Mouse (Mus musculus): ENCODE results near the gene Adss. TPM values are rescaled to one million over a fixed set of nuclear protein-coding genes. Genes with fewer than 3 reads are reported as not detected.
"Not testable (repeated sequence)": the region's sequence is repeated elsewhere in the genome, so short reads cannot be mapped to it uniquely, and the experiment has no call there.

The Adss gene
- total RNA-seq (2021), result 1 to 10 TPM; 8.1 to 9.7 TPM
- long read RNA-seq, experiment 1, partial matches to known transcripts, result 1 of 7 reads
- long read RNA-seq, experiment 1, other reads (novel, unspliced or antisense), result 5 of 7 reads
- long read RNA-seq, experiment 2, partial matches to known transcripts, result 0 of 8 reads
- long read RNA-seq, experiment 2, other reads (novel, unspliced or antisense), result 7 of 8 reads

DNA sequence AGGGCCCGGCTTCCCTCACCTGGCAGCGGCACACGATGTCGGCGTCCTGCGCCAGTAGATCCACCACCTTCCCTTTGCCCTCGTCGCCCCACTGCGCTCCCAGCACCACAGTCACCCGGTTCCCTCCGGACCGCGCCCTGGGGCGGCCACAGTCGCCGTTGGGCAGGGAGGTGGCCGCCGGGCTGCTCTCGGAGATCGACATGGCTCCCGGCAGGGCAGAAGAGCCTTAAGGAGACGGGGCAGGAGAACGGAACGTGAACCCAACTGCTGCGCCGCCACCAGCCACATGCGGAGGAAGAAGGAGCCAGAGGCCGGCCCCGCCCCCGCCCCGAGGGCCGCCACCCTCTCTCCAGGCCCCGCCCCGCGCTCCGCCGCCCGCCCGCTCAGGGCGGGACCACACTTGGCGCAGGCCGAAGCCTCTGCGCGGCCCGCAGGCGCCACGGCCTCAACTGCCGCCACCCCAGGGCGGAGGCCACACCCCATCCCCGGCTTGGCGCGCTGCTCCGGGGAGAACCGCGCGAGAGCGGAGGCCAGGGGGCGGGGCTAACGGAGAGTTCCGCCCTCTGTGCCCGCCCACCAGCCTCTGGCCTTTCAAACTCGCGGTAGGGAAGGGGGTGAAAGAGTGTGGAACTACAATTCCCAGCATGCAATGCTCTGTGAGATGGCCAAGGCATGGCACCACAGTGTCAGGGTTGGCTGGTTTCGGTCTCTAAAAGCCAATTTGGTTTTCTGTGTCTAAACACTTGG, at the start of gene Adss:
Gene Adss (minus strand): TSS at position 319 of the 747 bp plus-strand sequence.
- H3K4me3 ChIP-seq, result peak within 1 kb of the TSS; percentile 87
- TF ChIP-seq CTCF (IDR thresholded peaks at IDR 0.05), result no peak
- H3K27ac ChIP-seq, result peak within 1 kb of the TSS; percentile 99
- intact Hi-C loops (cut with DNase I), result loop anchor here (5.0 to 10.0 kb wide), 3 partner anchors 94 to 352 kb away; partner anchors contain the start of gene Zbtb18
- DNase-seq, result peak; percentile 100

DNA sequence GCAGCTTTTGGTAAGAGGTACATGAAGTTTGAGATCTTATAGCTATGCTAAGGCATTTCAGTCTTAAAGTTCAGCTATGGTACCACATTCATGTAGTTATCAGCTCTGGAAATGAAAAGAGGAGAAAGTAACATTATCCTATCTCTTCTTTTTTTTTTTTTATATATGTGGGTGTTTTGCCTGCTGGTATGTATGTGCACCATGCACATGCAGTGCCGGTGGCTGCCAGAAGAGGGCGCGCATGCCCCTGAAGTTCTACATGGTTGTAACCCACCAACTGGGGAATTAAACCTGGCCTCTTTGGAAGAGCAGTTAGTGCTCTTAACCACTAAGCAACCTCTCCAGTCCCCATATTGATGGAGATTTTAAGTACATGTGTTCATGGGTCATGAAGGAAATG, 49.5 kb upstream of the Adss start:
- TF ChIP-seq CTCF (IDR thresholded peaks at IDR 0.05), result peak; percentile 25; the same call in 1 of the 2 replicates
- intact Hi-C loops (cut with DNase I); DNase-seq; H3K27ac ChIP-seq; H3K4me3 ChIP-seq: not testable (repeated sequence)

DNA sequence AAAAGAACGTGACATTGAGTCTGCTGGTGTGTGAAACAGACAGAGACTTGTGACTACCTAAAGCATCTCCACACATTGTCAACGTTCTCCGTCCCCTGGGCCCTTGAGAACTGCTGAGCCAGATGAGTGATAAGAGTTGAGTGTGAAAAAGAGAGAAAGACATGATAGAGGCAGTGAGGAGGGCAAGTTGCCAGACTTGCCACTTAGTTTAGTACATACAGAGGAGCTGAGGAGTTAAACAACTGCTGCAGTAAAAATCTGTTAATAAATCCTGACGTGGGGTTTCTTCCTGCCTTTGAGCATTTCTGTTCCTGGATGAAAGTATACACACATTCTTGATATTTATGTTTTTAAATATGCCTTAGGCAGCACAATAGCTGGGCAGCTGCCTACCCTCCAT, 31.5 kb upstream of the Adss start:
- H3K4me3 ChIP-seq; intact Hi-C loops (cut with DNase I); H3K27ac ChIP-seq: not testable (repeated sequence)

DNA sequence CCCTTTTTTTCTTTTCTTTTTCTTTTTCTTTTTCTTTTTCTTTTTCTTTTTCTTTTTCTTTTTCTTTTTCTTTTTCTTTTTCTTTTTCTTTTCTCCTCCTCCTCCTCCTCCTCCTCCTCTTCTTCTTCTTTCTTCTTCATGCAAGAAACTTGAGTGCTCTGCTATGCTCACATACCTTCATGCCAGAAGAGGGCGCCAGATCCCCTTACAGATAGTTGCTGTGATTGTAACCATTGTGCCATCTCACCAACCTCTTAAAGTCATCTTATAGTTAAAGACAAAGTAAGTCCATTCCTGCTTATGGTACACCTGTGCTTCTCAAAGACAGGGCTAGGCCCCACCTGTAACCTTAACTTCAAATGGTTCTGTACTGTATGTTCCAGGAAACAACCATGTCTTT, 10.5 kb upstream of the Adss start:
- DNase-seq, result peak; percentile 49
- H3K4me3 ChIP-seq; intact Hi-C loops (cut with DNase I); H3K27ac ChIP-seq: not testable (repeated sequence)
- peak; percentile 51 for TF ChIP-seq CTCF (IDR thresholded peaks at IDR 0.05)

More for the DNA sequence above, 31.5 kb upstream of the Adss start:
- not testable (repeated sequence) for DNase-seq

DNA sequence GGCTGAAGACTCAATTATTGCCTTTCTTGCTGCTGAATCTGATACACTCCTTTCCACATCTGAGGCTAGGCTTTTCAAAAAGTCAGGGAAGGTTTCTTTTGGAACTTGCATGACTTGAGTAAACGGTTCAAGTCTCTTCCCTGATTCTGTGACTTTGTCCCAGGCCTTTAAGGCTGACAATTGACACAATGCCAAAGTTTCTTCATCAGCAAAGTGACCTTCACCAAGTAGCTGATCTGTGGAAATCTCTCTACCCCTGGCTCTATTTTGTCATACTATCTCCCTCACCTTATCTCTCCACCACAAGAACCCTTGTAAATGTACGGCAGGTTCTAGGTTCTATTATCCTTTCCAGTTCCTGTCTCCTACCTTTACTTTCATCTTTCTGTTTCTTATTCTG, 7.2 kb upstream of the Adss start:
- no peak for DNase-seq
- intact Hi-C loops (cut with DNase I), result no loop called here
- Histone ChIP-seq H3K4me3 (no peak overlapping the region), H3K27ac (no peak overlapping the region)
- TF ChIP-seq CTCF (IDR thresholded peaks at IDR 0.05), result no peak

DNA sequence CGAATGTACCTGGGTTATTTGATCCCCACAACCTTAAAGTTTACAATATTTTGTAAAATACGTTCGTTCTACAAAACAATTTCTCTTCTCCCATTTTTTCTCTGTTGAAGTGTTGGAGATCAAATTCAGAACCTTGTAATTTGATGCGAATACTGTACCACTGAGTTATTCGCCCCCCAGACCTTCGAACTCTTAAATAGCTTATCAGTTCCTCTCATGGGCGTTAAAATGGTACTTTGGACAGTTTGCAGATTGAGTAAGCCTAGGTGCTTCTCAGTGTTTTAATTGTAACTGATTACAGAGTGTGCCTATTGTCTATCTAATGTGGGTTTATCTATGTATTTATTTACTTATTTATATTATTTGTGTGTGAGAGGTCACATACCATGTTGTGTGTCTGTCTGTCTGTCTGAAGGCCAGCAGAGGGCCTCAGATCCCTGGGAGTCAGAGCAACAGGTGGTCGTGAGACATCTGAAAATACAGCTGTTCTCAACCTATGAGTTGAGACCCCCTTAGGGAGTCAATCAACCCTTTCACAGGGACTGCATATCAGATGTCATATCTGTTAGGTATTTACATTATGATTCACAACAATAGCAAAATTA, 942 bp upstream of the Adss start:
- DNase-seq, result no peak
- peak; percentile 35 for TF ChIP-seq CTCF (IDR thresholded peaks at IDR 0.05)

DNA sequence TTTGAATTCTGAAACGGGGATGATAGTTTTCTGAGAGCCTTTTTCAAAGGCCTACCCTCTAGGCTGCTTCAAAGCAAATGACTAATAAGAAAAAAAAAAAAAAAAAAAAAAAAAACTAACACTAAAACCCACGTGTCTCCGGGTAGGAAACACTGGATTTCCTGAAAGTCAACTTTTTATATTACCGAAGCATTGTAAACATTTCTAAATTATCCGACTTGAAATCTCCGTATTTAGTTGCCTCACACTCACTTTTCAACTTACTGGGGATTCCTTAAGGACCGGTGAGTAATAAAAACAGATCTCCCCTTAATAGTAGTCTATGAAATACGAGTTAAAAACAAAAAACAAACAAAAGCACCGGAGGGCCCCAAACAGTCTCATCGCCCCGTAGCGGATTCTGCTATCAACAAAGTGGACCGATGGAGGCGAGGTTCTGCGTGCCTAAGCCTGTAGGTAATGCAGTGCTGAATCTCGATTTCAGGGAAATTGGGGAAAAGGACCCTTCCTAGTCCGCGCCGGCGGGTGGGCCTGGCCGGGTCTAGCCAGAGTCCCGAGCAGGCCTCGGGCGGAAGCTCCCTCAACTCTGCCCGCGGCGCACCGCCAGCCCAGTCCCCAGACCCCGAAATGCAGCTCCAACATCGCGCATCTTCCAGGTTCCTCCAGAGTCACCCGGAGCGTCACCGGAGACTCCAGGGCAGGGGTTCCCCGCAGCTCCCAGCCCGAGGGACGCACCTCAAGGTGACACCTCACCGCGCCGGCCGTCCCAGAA, 704 bp downstream of the Adss start:
- peak overlapping the region; percentile 87 for H3K4me3 ChIP-seq
- DNase-seq, result no peak
- peak overlapping the region; percentile 99 for H3K27ac ChIP-seq
- intact Hi-C loops (cut with DNase I), result loop anchor here (5.0 to 10.0 kb wide), 3 partner anchors 93 to 351 kb away; partner anchors contain the start of gene Zbtb18
- TF ChIP-seq CTCF (IDR thresholded peaks at IDR 0.05), result no peak

More for the DNA sequence above, 942 bp upstream of the Adss start:
- H3K4me3 ChIP-seq, result peak overlapping the region; percentile 87
- intact Hi-C loops (cut with DNase I), result loop anchor here (5.0 to 10.0 kb wide), 3 partner anchors 95 to 352 kb away; partner anchors contain the start of gene Zbtb18
- H3K27ac ChIP-seq, result peak overlapping the region; percentile 99

DNA sequence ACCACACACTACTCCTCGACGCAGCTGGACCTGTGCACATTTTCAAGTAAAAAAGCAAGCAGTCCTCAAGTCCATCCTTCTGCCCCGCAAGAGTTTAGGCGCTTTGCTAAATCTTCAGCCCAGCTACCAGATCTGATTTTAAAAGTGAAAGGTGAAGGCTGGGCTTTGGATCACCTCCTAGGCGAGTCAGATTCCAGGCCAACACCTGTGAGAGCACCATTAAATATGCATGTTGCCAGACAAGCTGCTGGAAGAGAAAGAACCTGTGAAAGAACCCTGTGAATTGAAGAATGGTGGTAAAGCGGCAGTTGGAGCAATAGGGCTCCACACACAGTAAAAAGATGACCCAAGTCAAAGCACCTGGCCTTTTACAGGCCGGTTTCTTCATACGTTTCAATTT, 1.4 kb downstream of the Adss start:
- Histone ChIP-seq H3K4me3 (peak overlapping the region; percentile 87), H3K27ac (peak overlapping the region; percentile 99)
- no peak for TF ChIP-seq CTCF (IDR thresholded peaks at IDR 0.05)
- no peak for DNase-seq
- intact Hi-C loops (cut with DNase I), result loop anchor here (5.0 to 10.0 kb wide), 3 partner anchors 93 to 350 kb away; partner anchors contain the start of gene Zbtb18

DNA sequence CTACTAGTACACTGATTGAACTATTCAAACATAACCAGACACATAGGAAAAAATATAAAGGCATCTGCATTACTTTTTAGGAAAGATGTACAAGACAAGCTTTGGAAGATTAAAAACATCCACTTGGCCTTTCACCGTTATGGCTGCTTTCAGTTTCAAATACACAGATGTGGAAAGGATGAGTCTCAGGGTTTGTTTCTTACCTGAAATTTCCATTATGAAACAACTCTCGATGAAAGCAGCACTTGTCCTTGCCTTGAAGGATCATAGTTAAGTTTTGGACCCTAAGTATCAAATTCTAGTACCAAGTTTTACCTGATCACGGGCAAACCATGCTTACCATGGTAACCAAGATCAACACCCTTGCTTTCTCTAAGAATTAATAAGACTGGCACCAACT, 3.5 kb downstream of the Adss start:
- 0 out of 2 replicates have a peak overlapping the region, but pooled peaks have one; percentile 17 for H3K27ac ChIP-seq
- DNase-seq, result no peak
- H3K4me3 ChIP-seq, result no peak overlapping the region
- TF ChIP-seq CTCF (IDR thresholded peaks at IDR 0.05), result no peak
- intact Hi-C loops (cut with DNase I), result loop anchor here (10.0 kb wide), 2 partner anchors 148 to 348 kb away; partner anchors contain the start of gene Zbtb18

DNA sequence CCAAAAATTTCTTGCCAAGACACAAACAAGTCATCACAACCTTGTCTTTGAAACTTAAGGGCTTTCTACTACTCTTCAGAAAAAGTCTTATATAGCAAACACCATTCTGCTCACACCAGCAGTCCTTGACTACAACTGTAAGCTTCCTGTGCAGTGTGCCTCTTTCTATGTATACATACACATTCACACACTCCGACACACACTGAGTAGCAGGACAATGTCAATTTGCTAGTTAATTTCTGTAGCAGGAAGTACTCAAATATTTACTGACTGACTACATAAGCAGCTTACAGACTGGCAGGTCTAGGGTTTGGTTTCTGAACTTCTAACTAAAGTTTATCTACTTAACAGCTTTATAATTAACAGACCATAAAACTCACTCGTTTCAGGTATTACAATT, 18.9 kb downstream of the Adss start:
- DNase-seq, result no peak
- Histone ChIP-seq H3K27ac (no peak overlapping the region), H3K4me3 (no peak overlapping the region)
- no peak for TF ChIP-seq CTCF (IDR thresholded peaks at IDR 0.05)
- intact Hi-C loops (cut with DNase I), result no loop called here

DNA sequence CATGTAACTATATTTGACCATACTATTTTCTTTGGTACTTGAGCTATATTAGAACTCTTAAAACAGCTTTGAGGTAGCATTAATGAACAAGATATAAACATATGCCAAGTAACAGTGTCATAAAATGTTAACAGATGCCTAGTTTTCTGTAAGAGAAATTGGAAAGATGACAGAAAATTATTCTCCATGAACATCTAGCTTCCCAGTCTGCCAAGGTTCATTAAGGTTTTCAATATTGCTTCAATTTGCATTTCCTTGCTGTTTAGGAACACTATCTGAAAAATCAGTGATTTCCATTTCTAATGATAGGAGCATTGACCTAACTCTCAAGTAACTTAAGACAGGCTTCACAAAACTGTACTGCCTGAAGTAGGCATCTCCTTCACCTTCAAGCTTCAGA, 27.4 kb downstream of the Adss start:
- DNase-seq, result no peak
- intact Hi-C loops (cut with DNase I), result no loop called here
- H3K4me3 ChIP-seq, result no peak overlapping the region
- H3K27ac ChIP-seq, result no peak overlapping the region
- no peak for TF ChIP-seq CTCF (IDR thresholded peaks at IDR 0.05)

DNA sequence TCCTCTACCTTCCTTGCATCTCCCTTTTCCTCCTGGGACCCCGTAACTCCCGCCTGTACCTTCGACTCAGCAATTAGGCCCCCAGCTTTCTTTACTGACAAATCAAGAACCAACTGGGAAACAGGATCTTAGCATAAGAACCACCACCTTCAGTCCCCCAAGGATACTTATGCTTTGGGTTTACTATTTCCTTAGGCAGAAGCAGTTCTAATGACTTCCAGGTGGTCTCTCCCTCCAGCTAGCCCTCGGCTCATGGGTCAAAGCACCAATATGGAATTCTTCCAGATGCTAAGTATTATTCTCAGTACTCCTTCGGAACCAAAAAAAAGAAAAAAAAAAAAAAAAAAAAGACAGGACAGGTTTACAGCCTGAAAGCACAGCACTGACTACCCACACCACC, 39.1 kb downstream of the Adss start:
- DNase-seq, result no peak
- TF ChIP-seq CTCF (IDR thresholded peaks at IDR 0.05), result no peak
- intact Hi-C loops (cut with DNase I), result no loop called here
- H3K27ac ChIP-seq, result no peak overlapping the region
- no peak overlapping the region for H3K4me3 ChIP-seq
